Mouse (Mus musculus) gastrocnemius, postnatal 10 days (tissue): ENCODE data around the gene Cavin3. TPM values are rescaled to one million over a fixed set of nuclear protein-coding genes. Genes with fewer than 3 reads are reported as not detected.

ENCODE experiments used
- DNase-seq: peaks from one replicate; pipeline ENCODE4 v3.0.0; 2021; ENCODE audit warnings: mixed read lengths
- long read RNA-seq, 2 experiments: library from polyadenylated mRNA; stranded (forward); transcript quantifications; one replicate each; pipeline ENCODE4 v2.0.0; 2021
- total RNA-seq, 2 experiments: library from RNA; stranded (reverse); gene quantifications; 2 replicates each; pipeline ENCODE4 v1.2.3; 2021

Gene Cavin3
- 10 to 100 TPM; 37.4 to 43.2 TPM for total RNA-seq
- long read RNA-seq, experiment 1, transcript Cavin3-201 (2 exons, 1,662 nt), result major isoform, 61 of 65 reads
- long read RNA-seq, experiment 1, partial matches to known transcripts, result 1 of 65 reads
- long read RNA-seq, experiment 1, other reads (novel, unspliced or antisense), result 3 of 65 reads
- long read RNA-seq, experiment 2, transcript Cavin3-201 (2 exons, 1,662 nt), result major isoform, 90 of 93 reads
- long read RNA-seq, experiment 2, partial matches to known transcripts, result 0 of 93 reads
- long read RNA-seq, experiment 2, other reads (novel, unspliced or antisense), result 3 of 93 reads

- DNase-seq, result peak; percentile 82
Measured at GRCm38 (mm10) chr7:105481505-105482411, at the start of gene Cavin3. Gene Cavin3 (minus strand): TSS chr7:105482300.

DNA sequence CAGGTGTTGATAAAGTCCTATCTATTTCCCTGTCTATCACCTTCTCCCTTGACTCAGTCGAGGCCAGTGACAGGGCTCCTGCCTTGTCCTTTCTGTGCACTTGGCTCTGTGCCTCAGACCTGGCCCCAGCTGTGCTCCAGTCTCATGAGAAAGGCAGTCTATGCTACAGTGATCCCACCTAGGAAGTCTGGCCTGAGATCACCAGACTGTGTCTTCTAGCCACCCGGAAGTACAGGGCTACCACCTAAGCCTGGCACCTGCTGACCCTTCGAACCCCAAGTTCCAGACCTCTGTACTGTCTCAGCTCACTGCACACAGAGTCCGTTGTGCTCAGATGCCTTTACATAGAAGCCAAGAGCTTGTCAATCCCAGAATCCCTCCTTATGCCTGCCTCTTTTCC lies 46.0 kb upstream of the Cavin3 start:
- no peak for DNase-seq

DNA sequence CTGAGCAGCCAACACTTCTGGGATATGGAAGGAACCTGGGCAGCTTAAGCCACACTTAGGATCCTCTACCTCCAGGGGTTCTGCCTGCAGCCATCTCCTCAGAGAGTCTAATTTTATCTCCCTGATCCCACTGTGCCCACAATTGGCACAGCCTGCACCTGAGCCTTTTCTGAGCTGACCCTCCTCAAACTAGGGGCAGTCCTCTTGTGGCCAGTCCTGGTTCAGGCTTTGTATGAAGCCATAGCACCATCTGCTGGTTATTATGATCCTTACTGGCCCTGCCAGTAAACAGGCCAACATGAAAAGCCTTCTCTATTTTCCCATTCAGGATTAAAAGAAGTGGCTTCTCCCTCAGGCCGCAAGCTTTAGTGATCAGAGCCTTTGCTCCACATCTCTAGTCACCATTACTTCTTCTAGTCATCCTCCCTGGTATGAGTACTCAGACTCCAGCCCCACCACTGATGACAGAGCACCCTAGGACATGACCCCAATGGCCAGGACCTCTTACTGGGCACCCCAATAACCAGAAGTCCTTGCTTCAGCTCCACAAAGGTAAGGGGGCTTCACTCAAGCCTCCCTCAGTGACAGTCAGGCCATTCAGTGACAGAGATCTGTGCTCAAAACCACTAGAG lies 45.3 kb upstream of the Cavin3 start:
- DNase-seq, result no peak

- DNase-seq, result no peak
Measured at GRCm38 (mm10) chr7:105524222-105524621, 42.1 kb upstream of the Cavin3 start.

DNA sequence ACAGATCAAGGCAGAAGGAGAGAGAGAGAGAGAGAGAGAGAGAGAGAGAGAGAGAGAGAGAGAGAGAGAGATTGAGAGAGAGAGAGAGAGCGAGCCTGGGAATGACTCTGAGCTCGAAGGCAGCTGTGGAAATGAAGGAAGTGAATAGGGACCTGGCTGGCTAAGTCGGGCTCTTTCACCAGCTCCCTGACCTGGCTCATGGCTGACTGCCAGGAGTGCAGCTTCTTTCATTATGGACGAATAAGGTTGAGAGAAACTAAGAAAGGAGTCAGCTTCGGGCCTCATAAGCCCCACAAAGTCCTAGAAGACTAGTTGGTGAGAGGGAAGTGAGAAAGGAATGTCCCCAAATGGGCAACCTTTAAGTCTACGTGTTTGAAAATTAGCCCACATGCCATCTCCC lies 38.1 kb upstream of the Cavin3 start:
- peak; percentile 19 for DNase-seq

DNA sequence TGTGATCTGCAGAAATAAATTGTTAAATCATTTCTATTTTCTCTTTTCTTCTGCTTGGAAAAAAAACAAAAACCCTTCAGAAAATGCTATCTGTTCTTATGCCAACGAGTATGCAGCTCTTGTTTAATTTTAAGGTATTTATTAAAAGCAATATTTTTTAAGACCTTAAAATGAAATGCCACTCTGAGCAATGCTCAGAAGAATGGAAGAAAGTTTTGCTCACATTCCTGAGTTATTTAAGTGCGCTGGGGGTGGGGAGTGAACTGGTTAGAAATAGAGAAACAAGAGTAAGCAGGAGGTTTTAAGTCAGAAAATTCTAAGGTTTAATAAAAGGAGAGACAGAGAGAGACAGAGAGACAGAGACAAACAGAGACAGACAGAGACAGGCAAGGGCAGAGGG lies 37.7 kb upstream of the Cavin3 start:
- no peak for DNase-seq

DNA sequence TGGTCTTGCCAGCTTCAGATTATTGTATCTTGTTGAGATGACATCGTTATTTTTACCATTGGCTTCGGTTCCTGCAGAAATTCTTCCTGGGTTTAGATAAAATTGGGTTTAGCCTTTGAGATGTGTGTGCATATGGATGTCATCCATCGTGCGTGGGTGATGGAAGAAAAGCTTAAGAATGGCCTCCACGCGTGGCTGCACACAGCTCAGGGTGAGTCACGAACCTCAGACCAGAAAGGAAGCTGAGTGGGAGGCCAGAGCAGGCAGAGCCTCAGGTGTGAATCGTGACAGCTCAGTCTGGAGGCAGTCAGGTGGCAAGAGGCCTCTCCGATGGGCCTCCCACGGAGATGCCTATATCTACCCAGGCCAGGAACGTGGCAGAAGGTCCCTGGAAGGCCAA lies 37.2 kb upstream of the Cavin3 start:
- no peak for DNase-seq

DNA sequence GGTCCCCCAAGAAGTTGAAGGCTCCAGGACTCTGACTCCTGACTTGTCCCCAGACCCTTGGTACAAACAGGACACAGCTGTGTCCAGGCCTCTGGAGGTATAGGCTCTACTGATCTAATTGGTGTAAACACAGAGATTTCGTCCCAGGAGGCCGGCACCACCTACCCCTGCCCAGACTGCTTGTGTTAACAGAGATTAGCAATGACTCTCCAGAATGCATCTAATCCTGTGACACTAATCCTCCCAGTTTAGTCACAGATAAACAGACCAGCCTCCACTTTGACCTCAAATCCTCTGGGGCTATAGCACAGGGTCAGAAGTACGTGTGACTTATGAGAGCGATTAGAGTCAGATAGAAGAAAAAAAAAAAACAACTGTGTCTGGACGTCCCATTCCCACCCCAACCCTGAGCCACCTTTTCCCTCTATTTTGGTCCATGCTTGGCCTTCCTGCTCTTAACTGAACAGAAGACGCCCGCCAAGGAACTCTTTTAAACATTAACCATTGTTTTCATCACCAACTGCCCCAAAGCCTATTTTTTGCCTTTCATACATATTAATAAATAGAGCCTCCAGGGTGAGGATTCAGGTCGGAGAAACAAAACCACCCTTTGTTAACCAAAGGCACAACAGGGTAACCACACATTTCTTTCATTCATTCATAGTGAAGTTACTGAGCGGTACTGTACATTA lies 34.7 kb upstream of the Cavin3 start:
- DNase-seq, result no peak

DNA sequence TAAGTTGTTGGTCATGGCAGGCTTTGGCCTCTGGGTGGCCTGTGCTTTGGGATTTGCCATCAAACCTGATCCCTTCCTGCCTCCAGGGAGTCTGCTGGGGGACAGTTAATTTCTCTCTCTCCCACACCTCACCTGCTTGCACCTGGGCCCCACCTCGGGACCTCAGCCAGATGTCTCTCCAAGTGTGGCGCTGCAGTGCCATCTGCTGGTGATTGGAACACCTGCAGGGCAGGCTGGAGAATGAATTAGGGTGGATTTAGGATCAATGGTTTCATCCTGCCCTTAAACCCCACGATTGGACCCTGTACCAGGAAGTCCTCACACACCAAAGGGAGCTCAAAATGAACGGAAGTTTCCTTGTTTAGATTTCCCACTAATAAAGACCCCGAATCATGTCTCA lies 33.1 kb upstream of the Cavin3 start:
- peak; percentile 59 for DNase-seq

GRCm38 (mm10) chr7:105514561-105514960 lies 32.5 kb upstream of the Cavin3 start:
- DNase-seq, result no peak

- DNase-seq, result no peak
Measured at GRCm38 (mm10) chr7:105513845-105514291, 31.8 kb upstream of the Cavin3 start.

GRCm38 (mm10) chr7:105510143-105510542 lies 28.0 kb upstream of the Cavin3 start:
- no peak for DNase-seq

- DNase-seq, result no peak
Measured at GRCm38 (mm10) chr7:105507257-105507656, 25.2 kb upstream of the Cavin3 start.

DNA sequence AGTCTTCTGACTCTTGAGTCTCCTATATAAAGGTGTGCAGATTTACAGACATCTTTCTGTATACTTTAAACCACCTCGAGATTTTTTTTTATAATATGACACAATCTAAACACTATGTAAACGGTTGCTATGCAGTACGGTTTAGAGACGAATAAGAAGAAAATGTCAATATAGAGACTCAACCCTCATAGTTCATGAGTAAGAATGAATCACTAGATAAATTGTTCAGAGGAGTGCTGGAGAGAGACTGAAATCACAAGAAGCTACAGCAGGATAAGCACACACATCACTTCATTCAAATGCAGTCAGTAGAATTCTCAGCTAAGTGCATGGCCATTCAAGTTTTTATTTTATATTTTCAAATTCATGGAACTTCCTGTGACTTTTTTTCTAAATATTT lies 19.9 kb upstream of the Cavin3 start:
- DNase-seq, result no peak

- no peak for DNase-seq
Measured at GRCm38 (mm10) chr7:105499676-105500075, 17.6 kb upstream of the Cavin3 start.

GRCm38 (mm10) chr7:105498854-105499492 lies 16.9 kb upstream of the Cavin3 start:
- DNase-seq, result no peak

GRCm38 (mm10) chr7:105497881-105498280 lies 15.8 kb upstream of the Cavin3 start:
- DNase-seq, result no peak

DNA sequence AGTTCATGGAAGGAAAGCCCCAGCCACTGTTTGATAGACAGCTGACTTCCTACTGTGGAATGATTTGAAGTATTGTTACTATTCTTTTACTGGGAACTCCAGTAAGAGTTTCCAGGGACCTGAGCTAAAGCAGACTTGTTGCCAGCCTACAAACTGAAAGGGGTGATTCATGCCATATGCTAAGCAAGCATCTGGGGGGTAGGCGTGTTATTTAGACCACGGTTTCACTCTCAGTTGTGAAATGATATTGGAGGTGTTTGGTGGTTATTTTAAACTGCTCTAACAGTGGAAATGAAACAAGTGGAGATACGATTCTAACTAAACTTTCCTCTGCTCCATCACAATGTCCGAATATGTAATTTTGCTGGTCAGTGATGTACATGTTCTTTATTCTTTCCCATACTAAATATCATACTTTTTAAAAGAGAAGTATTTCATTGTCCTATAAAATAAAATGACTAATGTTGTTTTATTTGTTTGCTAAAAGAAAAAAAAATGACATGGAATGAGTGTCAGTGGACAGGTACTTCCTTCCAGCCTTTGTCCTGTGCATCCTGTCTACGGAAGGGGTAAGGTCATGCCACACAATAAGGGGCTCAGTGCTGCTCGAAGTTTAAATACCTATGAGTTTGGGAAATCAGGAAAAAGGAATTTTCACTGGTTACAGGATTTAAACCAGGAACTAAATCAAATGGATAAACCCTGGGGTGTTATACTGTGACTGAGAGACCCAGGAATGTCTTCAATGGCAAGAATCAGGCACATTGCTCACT lies 5.2 kb upstream of the Cavin3 start:
- no peak for DNase-seq

GRCm38 (mm10) chr7:105485029-105485428 lies 2.9 kb upstream of the Cavin3 start:
- no peak for DNase-seq

GRCm38 (mm10) chr7:105482426-105482825 lies 326 bp upstream of the Cavin3 start:
- peak; percentile 41 for DNase-seq
